Mouse (Mus musculus): ENCODE data around the gene Aasdhppt. TPM values are rescaled to one million over a fixed set of nuclear protein-coding genes. Genes with fewer than 3 reads are reported as not detected.
A peak's percentile ranks its signal among the peaks of the same experiment; 100 is the strongest.

Aasdhppt gene
- polyA plus RNA-seq, 1 experiment from 2014 or later, result 38.0 TPM

DNA sequence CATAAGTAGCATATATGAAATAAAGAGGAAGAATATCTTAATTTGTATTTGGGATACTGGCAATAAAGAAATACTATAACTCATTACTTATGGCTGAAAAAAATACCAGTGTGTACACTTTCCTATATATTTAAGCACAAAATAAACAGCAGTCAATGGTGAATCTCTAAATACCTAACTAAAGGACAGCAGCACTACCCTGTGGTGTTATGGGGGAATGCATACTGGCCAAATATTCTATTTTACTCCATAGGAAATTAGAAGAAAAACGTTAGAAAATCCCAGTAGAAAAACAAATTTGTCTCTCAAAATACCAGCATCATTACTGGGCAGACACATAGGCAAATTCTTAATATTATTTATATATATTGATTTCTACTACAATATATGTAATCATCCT, 4.4 kb downstream of the Aasdhppt start:
- WGBS, result 68% methylated on average over 1 of the region's 1 CpGs
- Histone ChIP-seq H3K27ac (ENCODE audit: low read depth, low read length) (no peak overlapping the region), H3K4me1 (ENCODE audit: control insufficient read depth, insufficient read depth, low read length) (peaks cover 5% of the 10 kb centered on the region; the same call in 1 of the 2 replicates), H3K4me2 (no peak overlapping the region), H3K4me3 (ENCODE audit: low read depth, low read length) (no peak overlapping the region), H3K27me3 (ENCODE audit: control insufficient read depth, insufficient read depth, low read length) (no peaks in the 10 kb centered on the region), H3K9me3 (ENCODE audit: control insufficient read depth, low read length) (no peaks in the 10 kb centered on the region), H3K36me3 (ENCODE audit: control insufficient read depth, insufficient read depth, low read length) (no peaks in the 10 kb centered on the region), H3K9ac (ENCODE audit: low read length) (no peak overlapping the region)
- DNase-seq (ENCODE audit: low spot score, missing footprints) (no peak), ATAC-seq (ENCODE audit: low FRiP score) (no peak)

DNA sequence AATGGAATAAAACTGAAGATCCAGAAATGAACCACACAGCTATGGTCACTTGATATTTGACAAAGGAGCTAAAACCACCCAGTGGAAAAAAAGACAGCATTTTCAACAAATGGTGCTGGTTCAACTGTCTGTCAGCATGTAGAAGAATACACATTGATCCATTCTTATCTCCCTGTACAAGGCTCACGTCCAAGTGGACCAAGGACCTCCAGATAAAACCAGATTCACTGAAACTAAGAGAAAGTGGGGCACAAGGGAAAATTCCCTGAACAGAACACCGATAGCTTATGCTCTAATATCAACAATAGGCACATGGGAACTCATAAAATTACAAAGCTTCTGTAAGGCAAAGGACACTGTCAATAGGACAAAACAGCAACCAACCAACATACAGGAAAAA, 8.8 kb downstream of the Aasdhppt start:
- H3K4me3 ChIP-seq (ENCODE audit: low read depth, low read length), result no peak overlapping the region
- H3K4me2 ChIP-seq, result no peak overlapping the region
- H3K9me3 ChIP-seq (ENCODE audit: control insufficient read depth, low read length), result no peaks in the 10 kb centered on the region
- no peaks in the 10 kb centered on the region for H3K27me3 ChIP-seq (ENCODE audit: control insufficient read depth, insufficient read depth, low read length)
- H3K27ac ChIP-seq (ENCODE audit: low read depth, low read length), result no peak overlapping the region
- DNase-seq (ENCODE audit: low spot score, missing footprints), result no peak
- H3K9ac ChIP-seq (ENCODE audit: low read length), result no peak overlapping the region
- WGBS, result 96% methylated on average over 2 of the region's 2 CpGs
- no peak for ATAC-seq (ENCODE audit: low FRiP score)
- H3K4me1 ChIP-seq (ENCODE audit: control insufficient read depth, insufficient read depth, low read length), result no peaks in the 10 kb centered on the region
- H3K36me3 ChIP-seq (ENCODE audit: control insufficient read depth, insufficient read depth, low read length), result no peaks in the 10 kb centered on the region

- Histone ChIP-seq H3K9me3 (ENCODE audit: control insufficient read depth, low read length) (no peaks in the 10 kb centered on the region), H3K4me2 (no peak overlapping the region), H3K4me1 (ENCODE audit: control insufficient read depth, insufficient read depth, low read length) (no peaks in the 10 kb centered on the region), H3K36me3 (ENCODE audit: control insufficient read depth, insufficient read depth, low read length) (no peaks in the 10 kb centered on the region), H3K27me3 (ENCODE audit: control insufficient read depth, insufficient read depth, low read length) (no peaks in the 10 kb centered on the region), H3K27ac (ENCODE audit: low read depth, low read length) (no peak overlapping the region), H3K4me3 (ENCODE audit: low read depth, low read length) (no peak overlapping the region), H3K9ac (ENCODE audit: low read length) (no peak overlapping the region)
- DNase-seq (ENCODE audit: low spot score, missing footprints) (no peak), ATAC-seq (ENCODE audit: low FRiP score) (no peak)
- whole genome bisulfite sequencing, result 4% methylated on average over 3 of the region's 3 CpGs
Observed at GRCm38 (mm10) chr9:4283850-4284249, 25.4 kb downstream of the Aasdhppt start.

- Histone ChIP-seq H3K27ac (ENCODE audit: low read depth, low read length) (no peak overlapping the region), H3K9me3 (ENCODE audit: control insufficient read depth, low read length) (no peaks in the 10 kb centered on the region), H3K4me1 (ENCODE audit: control insufficient read depth, insufficient read depth, low read length) (no peaks in the 10 kb centered on the region), H3K9ac (ENCODE audit: low read length) (no peak overlapping the region), H3K27me3 (ENCODE audit: control insufficient read depth, insufficient read depth, low read length) (no peaks in the 10 kb centered on the region), H3K4me3 (ENCODE audit: low read depth, low read length) (no peak overlapping the region), H3K36me3 (ENCODE audit: control insufficient read depth, insufficient read depth, low read length) (no peaks in the 10 kb centered on the region), H3K4me2 (no peak overlapping the region)
- no peak for DNase-seq (ENCODE audit: low spot score, missing footprints)
- no peak for ATAC-seq (ENCODE audit: low FRiP score)
- 96% methylated on average over 3 of the region's 3 CpGs for WGBS
Observed at GRCm38 (mm10) chr9:4266881-4267280, 42.4 kb downstream of the Aasdhppt start.

- Histone ChIP-seq H3K9me3 (ENCODE audit: control insufficient read depth, low read length) (peaks cover 8% of the 10 kb centered on the region), H3K9ac (ENCODE audit: low read length) (no peak overlapping the region), H3K4me3 (ENCODE audit: low read depth, low read length) (peak overlapping the region; percentile 15), H3K4me2 (no peak overlapping the region), H3K4me1 (ENCODE audit: control insufficient read depth, insufficient read depth, low read length) (no peaks in the 10 kb centered on the region), H3K27me3 (ENCODE audit: control insufficient read depth, insufficient read depth, low read length) (no peaks in the 10 kb centered on the region), H3K27ac (ENCODE audit: low read depth, low read length) (no peak overlapping the region), H3K36me3 (ENCODE audit: control insufficient read depth, insufficient read depth, low read length) (no peaks in the 10 kb centered on the region)
- WGBS, result 60% methylated on average over 12 of the region's 12 CpGs
- ATAC-seq (ENCODE audit: low FRiP score) (no peak; the same call in 1 of the 2 replicates), DNase-seq (ENCODE audit: low spot score, missing footprints) (no peak)
Observed at GRCm38 (mm10) chr9:4260746-4261090, 48.6 kb downstream of the Aasdhppt start.

- peak; percentile 94 for DNase-seq (ENCODE audit: low spot score, missing footprints)
- 55% methylated on average over 64 of the region's 65 CpGs for WGBS
Observed at GRCm38 (mm10) chr9:4259841-4260745, 49.2 kb downstream of the Aasdhppt start.

DNA sequence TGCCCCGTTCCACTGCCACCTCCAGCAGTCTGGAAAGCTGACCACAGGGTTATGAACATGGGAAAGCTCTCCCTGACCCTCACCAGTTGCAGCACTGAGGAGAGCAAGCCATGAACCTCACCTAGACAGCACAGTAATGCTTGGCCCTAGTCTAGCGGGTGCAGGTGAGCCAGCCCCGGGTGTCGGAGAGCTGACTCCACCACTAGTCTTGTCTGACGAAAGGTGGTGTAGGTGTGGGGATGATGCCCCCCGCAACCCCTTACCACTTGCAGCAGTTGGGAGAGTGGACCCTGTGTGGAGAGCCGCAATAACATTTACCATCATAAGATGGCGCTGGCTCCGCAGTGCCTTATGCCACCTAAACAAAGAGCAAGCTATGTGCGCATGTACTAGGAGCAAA, 50.2 kb downstream of the Aasdhppt start:
- DNase-seq (ENCODE audit: low spot score, missing footprints), result no peak
- no peaks in the 10 kb centered on the region for H3K27me3 ChIP-seq (ENCODE audit: control insufficient read depth, insufficient read depth, low read length)
- H3K4me2 ChIP-seq, result no peak overlapping the region
- no peak overlapping the region for H3K27ac ChIP-seq (ENCODE audit: low read depth, low read length)
- H3K4me3 ChIP-seq (ENCODE audit: low read depth, low read length), result no peak overlapping the region
- 90% methylated on average over 10 of the region's 10 CpGs for WGBS
- peak; percentile 57 for ATAC-seq (ENCODE audit: low FRiP score)
- peaks cover 8% of the 10 kb centered on the region for H3K9me3 ChIP-seq (ENCODE audit: control insufficient read depth, low read length)
- H3K9ac ChIP-seq (ENCODE audit: low read length), result no peak overlapping the region
- H3K4me1 ChIP-seq (ENCODE audit: control insufficient read depth, insufficient read depth, low read length), result no peaks in the 10 kb centered on the region
- H3K36me3 ChIP-seq (ENCODE audit: control insufficient read depth, insufficient read depth, low read length), result no peaks in the 10 kb centered on the region

More at GRCm38 (mm10) chr9:4259841-4260745, 49.2 kb downstream of the Aasdhppt start:
- H3K36me3 ChIP-seq (ENCODE audit: control insufficient read depth, insufficient read depth, low read length), result no peaks in the 10 kb centered on the region
- peaks cover 8% of the 10 kb centered on the region for H3K9me3 ChIP-seq (ENCODE audit: control insufficient read depth, low read length)
- H3K4me2 ChIP-seq, result no peak overlapping the region
- H3K27me3 ChIP-seq (ENCODE audit: control insufficient read depth, insufficient read depth, low read length), result no peaks in the 10 kb centered on the region
- peak; percentile 58 for ATAC-seq (ENCODE audit: low FRiP score)
- no peak overlapping the region for H3K9ac ChIP-seq (ENCODE audit: low read length)
- H3K27ac ChIP-seq (ENCODE audit: low read depth, low read length), result no peak overlapping the region
- H3K4me3 ChIP-seq (ENCODE audit: low read depth, low read length), result peak overlapping the region; percentile 15
- no peaks in the 10 kb centered on the region for H3K4me1 ChIP-seq (ENCODE audit: control insufficient read depth, insufficient read depth, low read length)

Small RNA genes lying within 50 kb of the gene (microRNA-seq; reads per million reads assigned to microRNA genes)
- gene Gm22195, result not detected

Other genes starting within 250 kb of the Aasdhppt start
- gene Kbtbd3, start 362 bp upstream of the Aasdhppt start, polyA plus RNA-seq (2014; fragmentation: Nextera tagmentation; extraction: Ambion mirVana), result 8.1 and 8.3 TPM in 2 replicates
- gene Msantd4, start 67.1 kb upstream of the Aasdhppt start, polyA plus RNA-seq (2014; fragmentation: Nextera tagmentation; extraction: Ambion mirVana), result 89.5 and 102 TPM in 2 replicates

All from midbrain, embryonic 11.5 days (tissue).